Mouse (Mus musculus) lung, postnatal 0 days (tissue): ENCODE results near the gene Casp2. TPM values are rescaled to one million over a fixed set of nuclear protein-coding genes. Genes with fewer than 3 reads are reported as not detected.

Experiments used
- ATAC-seq: fragments of 200-750 bp; cut with Nextera tagmentation; 2 replicates; pipeline ENCODE4 v1.8.0; 2017; ENCODE audit warnings: moderate library complexity
- DNase-seq: peaks from one replicate; pipeline ENCODE4 v3.0.0-alpha.2; 2016; ENCODE audit warnings: low spot score
- H3K27ac ChIP-seq: fragments of 300-500 bp; sonication (generic); 2 replicates; pipeline ENCODE4 v1.5.1; 2014; ENCODE audit warnings: antibody characterized with exemption, mild to moderate bottlenecking, low read length, mixed read lengths
- H3K27me3 ChIP-seq: fragments of 300-500 bp; sonication (generic); replicated peaks from 2 replicates; pipeline ENCODE4 v1.6.1; 2014; ENCODE audit warnings: low read length, mixed read lengths; ENCODE audit not compliant: insufficient read depth
- H3K36me3 ChIP-seq: fragments of 300-500 bp; sonication (generic); 2 replicates; pipeline ENCODE4 v1.6.1; 2014; ENCODE audit warnings: low read length, mixed read lengths; ENCODE audit not compliant: insufficient read depth
- H3K4me1 ChIP-seq: fragments of 300-500 bp; sonication (generic); 2 replicates; pipeline ENCODE4 v1.6.1; 2014; ENCODE audit warnings: antibody characterized with exemption, low read depth, low read length, mixed read lengths; ENCODE audit not compliant: insufficient read depth
- H3K4me2 ChIP-seq: fragments of 300-500 bp; sonication (generic); replicated peaks from 2 replicates; pipeline ENCODE4 v1.6.1; 2014; ENCODE audit warnings: low read depth, mild to moderate bottlenecking, low read length, moderate library complexity, mixed read lengths
- H3K4me3 ChIP-seq: fragments of 300-500 bp; sonication (generic); 2 replicates; pipeline ENCODE4 v1.5.1; 2014; ENCODE audit warnings: low read depth, low read length
- H3K9ac ChIP-seq: fragments of 300-500 bp; sonication (generic); replicated peaks from 2 replicates; pipeline ENCODE4 v1.6.1; 2014; ENCODE audit warnings: low read depth, mild to moderate bottlenecking
- H3K9me3 ChIP-seq: fragments of 300-500 bp; sonication (generic); 2 replicates; pipeline ENCODE4 v1.6.1; 2016; ENCODE audit warnings: low read length, mixed read lengths
- CTCF ChIP-seq: IDR thresholded peaks from 2 replicates; pipeline ENCODE4 v1.5.1; 2016; ENCODE audit warnings: antibody characterized with exemption, mild to moderate bottlenecking
- EP300 ChIP-seq: IDR thresholded peaks from 2 replicates; pipeline ENCODE4 v1.6.1; 2016; ENCODE audit warnings: antibody characterized with exemption, mild to moderate bottlenecking, control low read depth
- WGBS: fragments of 180-500 bp; shearing (Covaris S2); extraction: QIAGEN DNeasy Blood & Tissue Kit; methylation state at CpG from one replicate; pipeline ENCODE4 v1.1.7; 2014; 5-methylcytosine and 5-hydroxymethylcytosine counted together
- polyA plus RNA-seq: library from polyadenylated mRNA; unstranded; fragments of >200 nt; fragmentation: Nextera tagmentation; extraction: Ambion mirVana; gene quantifications from 2 replicates; pipeline ENCODE4 v1.2.1, GENCODE M21; 2015

Gene Casp2
- polyA plus RNA-seq, 1 experiment from 2014 or later, result 29.0 TPM

GRCm38 (mm10) chr6:42295549-42296094 is 30.8 kb downstream of the Casp2 start:
- Histone ChIP-seq H3K27me3 (no peaks in the 10 kb centered on the region), H3K27ac (no peak overlapping the region), H3K4me2 (no peak overlapping the region), H3K9ac (no peak overlapping the region), H3K4me3 (no peak overlapping the region), H3K9me3 (no peaks in the 10 kb centered on the region), H3K36me3 (no peaks in the 10 kb centered on the region), H3K4me1 (no peaks in the 10 kb centered on the region)
- 0 out of 2 replicates have a peak, but pooled peaks have one; percentile 11 for TF ChIP-seq EP300
- no peak for TF ChIP-seq CTCF
- DNase-seq, result peak; percentile 61
- 62% methylated on average over 3 of the region's 3 CpGs for WGBS
- peak; percentile 23; the same call in 1 of the 2 replicates for ATAC-seq

- TF ChIP-seq EP300 (no peak), CTCF (no peak)
- Histone ChIP-seq H3K4me1 (no peaks in the 10 kb centered on the region), H3K36me3 (no peaks in the 10 kb centered on the region), H3K27ac (no peak overlapping the region), H3K27me3 (no peaks in the 10 kb centered on the region), H3K9me3 (no peaks in the 10 kb centered on the region), H3K4me3 (no peak overlapping the region), H3K9ac (no peak overlapping the region), H3K4me2 (no peak overlapping the region)
- no peak for DNase-seq
- WGBS, result 70% methylated on average over 5 of the region's 5 CpGs
- no peak for ATAC-seq
Observed at GRCm38 (mm10) chr6:42299362-42299761, 34.6 kb downstream of the Casp2 start.

- no peak for DNase-seq
- WGBS, result 40% methylated on average over 8 of the region's 8 CpGs
- no peak for ATAC-seq
- Histone ChIP-seq H3K36me3 (no peaks in the 10 kb centered on the region), H3K9ac (no peak overlapping the region), H3K4me3 (no peak overlapping the region), H3K9me3 (no peaks in the 10 kb centered on the region), H3K27me3 (no peaks in the 10 kb centered on the region), H3K4me1 (no peaks in the 10 kb centered on the region), H3K4me2 (no peak overlapping the region), H3K27ac (no peak overlapping the region)
- no peak for TF ChIP-seq EP300
- TF ChIP-seq CTCF, result peak; percentile 51
Observed at GRCm38 (mm10) chr6:42309816-42310378, 45.1 kb downstream of the Casp2 start.

- no peak for ATAC-seq
- no peaks in the 10 kb centered on the region for H3K9me3 ChIP-seq
- no peaks in the 10 kb centered on the region for H3K27me3 ChIP-seq
- H3K4me2 ChIP-seq, result no peak overlapping the region
- WGBS, result 72% methylated on average over 2 of the region's 2 CpGs
- H3K4me1 ChIP-seq, result no peaks in the 10 kb centered on the region
- DNase-seq, result no peak
- no peak for TF ChIP-seq CTCF
- no peak for TF ChIP-seq EP300
- no peak overlapping the region for H3K27ac ChIP-seq
- H3K36me3 ChIP-seq, result no peaks in the 10 kb centered on the region
- H3K9ac ChIP-seq, result no peak overlapping the region
- no peak overlapping the region for H3K4me3 ChIP-seq
Observed at GRCm38 (mm10) chr6:42310427-42311053, 45.8 kb downstream of the Casp2 start.

- 0 out of 2 replicates have a peak, but pooled peaks cover 3% of the 10 kb centered on the region for H3K27me3 ChIP-seq
- no peaks in the 10 kb centered on the region for H3K9me3 ChIP-seq
- no peaks in the 10 kb centered on the region for H3K36me3 ChIP-seq
- H3K4me3 ChIP-seq, result no peak overlapping the region
- TF ChIP-seq EP300 (no peak), CTCF (no peak)
- no peak overlapping the region for H3K27ac ChIP-seq
- 64% methylated on average over 4 of the region's 4 CpGs for whole genome bisulfite sequencing
- no peak overlapping the region for H3K9ac ChIP-seq
- ATAC-seq, result peak; percentile 52
- H3K4me1 ChIP-seq, result no peaks in the 10 kb centered on the region
- DNase-seq, result no peak
- H3K4me2 ChIP-seq, result no peak overlapping the region
Observed at GRCm38 (mm10) chr6:42318293-42318692, 53.5 kb downstream of the Casp2 start.

- peaks cover 17% of the 10 kb centered on the region; the same call in 1 of the 2 replicates for H3K27me3 ChIP-seq
- 2% methylated on average over 28 of the region's 28 CpGs for WGBS
- peaks cover 6% of the 10 kb centered on the region; the same call in 1 of the 2 replicates for H3K4me1 ChIP-seq
- H3K9ac ChIP-seq, result no peak overlapping the region
- no peaks in the 10 kb centered on the region for H3K9me3 ChIP-seq
- ATAC-seq (peak; percentile 34; the same call in 1 of the 2 replicates), DNase-seq (no peak)
- H3K27ac ChIP-seq, result no peak overlapping the region
- peak overlapping the region; percentile 89 for H3K4me2 ChIP-seq
- peak overlapping the region; percentile 51 for H3K4me3 ChIP-seq
- TF ChIP-seq EP300 (no peak), CTCF (no peak)
- H3K36me3 ChIP-seq, result no peaks in the 10 kb centered on the region
Observed at GRCm38 (mm10) chr6:42323371-42324066, 58.7 kb downstream of the Casp2 start.
